Mouse (Mus musculus): Measurements from ENCODE around the gene Kcna6. TPM values are rescaled to one million over a fixed set of nuclear protein-coding genes. Genes with fewer than 3 reads are reported as not detected.

The Kcna6 gene
- polyA plus RNA-seq (2012; rRNA removed; ENCODE audit: low replicate concordance), result 0.24 and 0.39 TPM in 2 replicates

DNA sequence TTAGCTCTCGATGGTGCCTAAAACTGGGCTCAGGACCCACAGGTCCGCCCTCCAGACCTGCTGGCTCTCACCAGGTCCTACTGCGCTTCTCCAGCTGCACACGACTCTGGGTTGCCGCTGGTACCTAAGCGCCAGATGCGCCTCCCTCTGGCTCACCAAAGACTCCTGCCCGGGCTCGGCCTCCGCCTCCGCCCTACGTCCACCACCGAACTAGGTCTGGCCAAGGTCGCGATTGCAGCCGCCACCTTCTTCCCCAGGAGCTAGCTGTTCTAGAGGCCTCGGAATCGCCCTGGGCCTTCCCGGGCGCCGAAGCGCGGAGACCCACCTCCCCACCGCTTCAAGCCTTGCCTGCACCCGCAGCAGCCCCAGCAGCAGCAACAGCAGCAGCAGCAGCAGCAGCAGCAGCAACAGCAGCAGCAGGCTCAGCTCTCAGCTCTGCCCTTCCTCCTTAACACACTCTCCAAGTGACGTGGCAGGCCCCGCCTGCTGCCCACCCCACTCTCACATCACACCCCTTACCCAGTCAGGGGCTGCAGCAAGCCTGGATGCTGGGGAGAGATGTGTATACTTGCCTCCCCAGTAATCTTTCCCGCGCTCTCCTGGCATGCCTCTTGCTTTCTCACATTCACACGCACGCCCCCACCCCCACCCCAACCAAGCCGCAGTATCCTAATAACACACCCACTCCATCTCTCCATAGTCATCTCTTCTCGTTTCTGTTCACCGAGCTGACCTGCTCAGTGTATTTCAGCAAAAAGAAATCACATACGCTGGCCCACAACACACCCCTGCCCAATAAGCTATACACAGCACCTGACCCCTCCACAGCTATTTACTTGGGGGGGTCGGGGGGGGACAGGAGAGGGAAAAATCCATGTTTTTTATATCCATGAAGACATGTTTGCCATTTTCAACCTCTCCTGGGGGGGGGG, at the start of gene Kcna6:
Gene Kcna6 (minus strand): TSS at position 464 of the 932 bp plus-strand sequence.

Other genes starting within 250 kb of the Kcna6 start
- 0.64 and 0.78 TPM in 2 replicates for gene Kcna5, start 205.3 kb downstream of the Kcna6 start, polyA plus RNA-seq (2012; rRNA removed; ENCODE audit: low replicate concordance)
- 0.14 and 0.34 TPM in 2 replicates for gene Kcna1, start 94.3 kb downstream of the Kcna6 start, polyA plus RNA-seq (2012; rRNA removed; ENCODE audit: low replicate concordance)
- gene Ndufa9, start 108.5 kb upstream of the Kcna6 start, polyA plus RNA-seq (2012; rRNA removed; ENCODE audit: low replicate concordance), result 72.8 and 103 TPM in 2 replicates
- not detected in 2 replicates for gene Akap3, start 112.4 kb upstream of the Kcna6 start, polyA plus RNA-seq (2012; rRNA removed; ENCODE audit: low replicate concordance)
- gene Dyrk4, start 181.2 kb upstream of the Kcna6 start, polyA plus RNA-seq (2012; rRNA removed; ENCODE audit: low replicate concordance), result 0.07 and 0.09 TPM in 2 replicates
- 2.4 and 3.6 TPM in 2 replicates for gene Rad51ap1, start 198.9 kb upstream of the Kcna6 start, polyA plus RNA-seq (2012; rRNA removed; ENCODE audit: low replicate concordance)
- gene D6Wsu163e, start 199.3 kb upstream of the Kcna6 start, polyA plus RNA-seq (2012; rRNA removed; ENCODE audit: low replicate concordance), result 0.97 and 0.99 TPM in 2 replicates

Measured in duodenum, adult 2 months (tissue).